Mouse (Mus musculus) hindbrain, embryonic 12.5 days (tissue): ENCODE measurements at regions not wholly inside any gene's neighbourhood (a gene's known extent, or its start where the extent isn't known, plus 50 kb on each side); places are given as distances from the start of the nearest gene placed in this dataset.

Experiments used
- ATAC-seq: fragments of 200-750 bp; cut with Nextera tagmentation; 2 replicates; pipeline ENCODE4 v1.8.0; 2017; ENCODE audit warnings: moderate TSS enrichment; ENCODE audit not compliant: low FRiP score
- H3K27ac ChIP-seq: fragments of 300-500 bp; sonication (generic); 2 replicates; pipeline ENCODE4 v1.5.1; 2016; ENCODE audit warnings: mild to moderate bottlenecking
- H3K27me3 ChIP-seq: fragments of 300-500 bp; sonication (generic); 2 replicates; pipeline ENCODE4 v1.6.1; 2016; ENCODE audit warnings: mild to moderate bottlenecking
- H3K36me3 ChIP-seq: fragments of 300-500 bp; sonication (generic); 2 replicates; pipeline ENCODE4 v1.6.1; 2016; ENCODE audit warnings: mild to moderate bottlenecking
- H3K4me1 ChIP-seq: fragments of 300-500 bp; sonication (generic); 2 replicates; pipeline ENCODE4 v1.6.1; 2016
- H3K4me2 ChIP-seq: fragments of 300-500 bp; sonication (generic); replicated peaks from 2 replicates; pipeline ENCODE4 v1.6.1; 2016; ENCODE audit warnings: mild to moderate bottlenecking
- H3K4me3 ChIP-seq: fragments of 300-500 bp; sonication (generic); 2 replicates; pipeline ENCODE4 v1.5.1; 2016; ENCODE audit warnings: mild to moderate bottlenecking
- H3K9ac ChIP-seq: fragments of 300-500 bp; sonication (generic); 2 replicates; pipeline ENCODE4 v1.6.1; 2016; ENCODE audit warnings: mild to moderate bottlenecking, moderate library complexity
- H3K9me3 ChIP-seq: fragments of 300-500 bp; sonication (generic); replicated peaks from 2 replicates; pipeline ENCODE4 v1.6.1; 2016; ENCODE audit warnings: mild to moderate bottlenecking
- WGBS: fragments of 180-500 bp; shearing (Covaris S2); methylation state at CpG from one replicate; pipeline ENCODE4 v1.1.7; 2016; 5-methylcytosine and 5-hydroxymethylcytosine counted together

DNA sequence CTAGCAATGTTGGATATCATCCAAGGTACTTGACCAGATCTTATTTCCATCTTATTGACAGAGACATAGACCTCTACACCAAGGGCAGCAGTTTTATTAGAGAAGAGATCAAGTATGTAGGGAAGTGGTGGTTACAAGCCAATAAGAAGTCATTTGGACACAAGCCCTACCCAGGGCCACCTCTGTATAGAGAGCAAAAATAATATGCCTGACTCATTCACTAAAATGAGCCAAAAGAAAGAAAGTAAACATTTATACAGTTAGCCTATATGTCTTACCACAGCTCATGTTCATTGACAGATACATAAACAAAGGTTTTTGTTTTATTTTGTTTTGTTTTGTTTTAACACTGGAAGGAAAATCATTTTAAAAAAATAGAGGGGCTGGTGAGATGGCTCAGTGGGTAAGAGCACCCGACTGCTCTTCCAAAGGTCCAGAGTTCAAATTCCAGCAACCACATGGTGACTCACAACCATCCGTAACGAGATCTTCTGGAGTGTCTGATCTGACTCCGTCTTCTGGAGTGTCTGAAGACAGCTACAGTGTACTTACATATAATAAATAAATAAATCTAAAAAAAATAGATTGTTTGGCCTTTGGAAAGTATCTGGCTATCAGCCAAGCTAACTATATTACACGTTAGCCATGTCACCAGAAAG lies 76.9 kb downstream of the Rlim start:
- Histone ChIP-seq H3K4me3 (no peak overlapping the region), H3K4me2 (no peak overlapping the region), H3K27me3 (peaks cover 31% of the 10 kb centered on the region), H3K36me3 (no peaks in the 10 kb centered on the region), H3K9me3 (no peaks in the 10 kb centered on the region), H3K9ac (no peak overlapping the region), H3K4me1 (no peaks in the 10 kb centered on the region), H3K27ac (no peak overlapping the region)
- 84% methylated on average over 5 of the region's 5 CpGs for WGBS
- no peak for ATAC-seq

- Histone ChIP-seq H3K4me1 (no peaks in the 10 kb centered on the region), H3K36me3 (no peaks in the 10 kb centered on the region), H3K9me3 (no peaks in the 10 kb centered on the region), H3K27ac (no peak overlapping the region), H3K4me3 (peak overlapping the region; percentile 11; the same call in 1 of the 2 replicates), H3K4me2 (peak overlapping the region; percentile 46), H3K27me3 (peaks cover 64% of the 10 kb centered on the region), H3K9ac (peak overlapping the region; percentile 32; the same call in 1 of the 2 replicates)
- 36% methylated on average over 22 of the region's 24 CpGs for WGBS
- no peak for ATAC-seq
Measured at GRCm38 (mm10) chrX:103879329-103879935, 57.6 kb upstream of the Slc16a2 start.
